Mouse (Mus musculus) spleen, adult 12 weeks (tissue): Measurements from ENCODE around the gene Nbea.
"Not testable (repeated sequence)": the region's sequence is repeated elsewhere in the genome, so short reads cannot be mapped to it uniquely, and the experiment has no call there.

ENCODE experiments used
- DNase-seq: peaks from one replicate; pipeline ENCODE4 v3.0.0; 2022; ENCODE audit warnings: low spot score

Nbea gene

DNA sequence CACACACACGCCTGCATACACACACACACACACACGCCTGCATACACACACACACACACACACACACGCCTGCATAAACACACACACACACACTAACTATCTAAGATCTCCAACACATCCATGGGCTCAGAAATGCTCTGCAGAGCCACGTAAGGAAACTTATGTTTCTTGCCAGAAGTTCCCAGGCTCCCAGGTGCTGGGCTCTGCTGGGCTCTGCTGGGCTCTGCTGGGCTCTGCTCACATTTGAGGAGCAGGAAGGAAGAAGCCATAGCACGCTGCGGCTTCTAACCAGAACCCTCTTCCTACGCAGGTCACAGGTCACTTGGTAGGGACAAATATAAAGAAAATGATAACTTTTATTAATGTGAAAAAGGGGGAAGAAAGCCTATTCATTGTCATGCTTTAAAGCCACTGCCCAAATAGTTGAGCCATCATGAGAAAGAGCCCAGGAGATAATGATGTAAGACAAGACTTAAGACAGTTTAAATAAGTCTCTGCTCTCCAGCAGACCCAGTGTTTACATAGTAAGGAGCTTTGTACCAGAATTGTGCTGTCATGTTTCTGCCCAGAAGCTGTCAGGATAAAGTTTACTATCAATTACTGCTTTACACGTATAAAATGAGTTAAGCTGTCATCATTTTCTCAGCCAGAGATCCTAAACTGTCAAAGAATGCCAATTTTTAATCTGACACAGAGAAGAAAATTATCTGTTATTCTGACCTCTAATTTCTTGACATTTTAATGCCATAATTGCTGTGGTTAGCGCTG is 521.6 kb downstream of the Nbea start:
- no peak for DNase-seq

- no peak for DNase-seq
Measured at GRCm38 (mm10) chr3:55660261-55660838, 523.2 kb downstream of the Nbea start.

DNA sequence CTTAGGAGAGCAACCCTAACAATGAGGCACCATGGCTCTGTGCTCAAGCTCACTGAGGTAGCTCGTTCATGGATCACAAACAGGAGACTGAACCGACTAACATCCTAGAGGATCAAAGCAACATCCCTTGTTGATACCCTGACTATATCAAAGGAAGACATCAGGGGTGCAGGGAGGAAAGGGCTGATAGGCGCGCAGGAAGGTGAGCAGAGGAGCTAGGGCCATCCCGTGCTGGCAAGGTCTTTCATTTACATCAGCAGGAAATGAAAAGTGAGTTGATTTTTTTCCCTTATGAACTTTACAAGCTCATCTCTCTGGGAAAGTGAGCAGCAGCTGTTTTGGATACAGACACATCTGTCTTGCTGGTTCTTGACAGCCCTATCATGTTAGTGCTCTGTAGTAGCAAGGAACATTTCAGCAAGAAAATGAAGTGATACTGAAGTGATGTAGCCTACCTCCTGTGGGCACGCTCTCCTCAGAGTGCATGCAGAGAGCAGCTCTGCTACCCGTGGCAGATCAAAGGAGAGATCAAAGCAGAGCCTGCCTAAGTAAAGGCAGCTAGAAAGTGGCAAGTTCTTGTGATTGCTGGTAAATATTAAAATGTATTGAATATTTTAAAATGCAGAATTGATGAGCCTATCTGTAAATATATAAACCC is 523.8 kb downstream of the Nbea start:
- no peak for DNase-seq

GRCm38 (mm10) chr3:55652321-55652720 is 531.2 kb downstream of the Nbea start:
- no peak for DNase-seq

- DNase-seq, result no peak
Measured at GRCm38 (mm10) chr3:55651877-55652276, 531.6 kb downstream of the Nbea start.

DNA sequence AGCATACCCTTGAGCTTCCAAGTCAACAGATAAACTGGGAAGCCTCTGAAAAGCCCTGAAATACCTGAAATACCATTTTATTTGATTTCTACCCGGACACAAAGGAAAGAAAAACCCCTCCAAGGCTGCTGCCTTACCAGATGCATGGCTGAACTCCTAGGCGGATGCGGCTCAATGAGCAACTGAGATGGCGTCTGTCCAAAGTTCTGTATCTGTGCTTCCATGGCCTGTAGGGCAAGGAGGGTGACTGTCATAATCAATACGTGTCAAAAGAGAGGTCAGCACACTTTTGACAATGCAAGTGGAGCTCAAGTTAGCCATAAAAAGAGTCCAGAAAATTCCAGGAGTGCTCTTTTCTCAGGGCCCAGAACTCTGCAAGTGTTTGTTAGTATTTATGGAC is 534.0 kb downstream of the Nbea start:
- DNase-seq, result no peak

- no peak for DNase-seq
Measured at GRCm38 (mm10) chr3:55648299-55648698, 535.2 kb downstream of the Nbea start.

DNA sequence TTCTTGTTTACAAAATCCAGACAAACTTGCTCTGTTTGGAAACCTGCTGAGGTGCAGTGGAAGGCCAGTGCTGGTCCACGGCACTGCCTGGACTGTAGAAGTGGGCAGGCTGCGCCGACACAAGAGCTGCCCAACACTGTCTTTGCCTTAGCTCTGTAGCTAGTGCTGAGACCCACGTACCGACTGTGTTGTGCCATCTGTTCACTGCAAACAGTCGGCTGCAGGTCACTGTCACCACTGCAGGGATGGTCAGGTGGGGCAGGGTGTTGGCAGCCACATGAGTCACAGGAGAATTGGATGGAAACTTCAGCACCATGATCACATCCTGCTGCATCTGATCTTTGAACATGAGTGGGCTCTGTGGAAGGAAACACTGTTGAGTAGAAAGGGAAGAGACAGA is 536.3 kb downstream of the Nbea start:
- DNase-seq, result no peak

DNA sequence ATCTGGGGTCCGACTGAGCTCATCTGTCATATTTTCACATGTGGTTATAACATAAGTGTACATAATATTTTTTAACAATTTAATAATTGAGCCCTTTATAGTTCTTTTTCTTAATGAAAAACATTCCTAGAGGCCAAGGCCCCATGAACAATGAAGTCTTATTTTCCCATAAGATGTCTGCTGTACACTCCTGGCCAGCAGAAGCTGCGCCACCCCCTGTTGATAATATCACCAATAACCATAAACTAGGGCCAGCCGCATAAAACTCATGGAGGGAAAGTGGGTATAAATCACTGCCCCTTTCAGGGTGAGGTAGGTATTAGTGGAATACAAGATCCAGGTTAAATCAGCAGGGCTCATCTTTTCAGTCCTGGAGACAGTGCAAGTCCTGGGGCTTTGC is 537.1 kb downstream of the Nbea start:
- DNase-seq, result no peak

DNA sequence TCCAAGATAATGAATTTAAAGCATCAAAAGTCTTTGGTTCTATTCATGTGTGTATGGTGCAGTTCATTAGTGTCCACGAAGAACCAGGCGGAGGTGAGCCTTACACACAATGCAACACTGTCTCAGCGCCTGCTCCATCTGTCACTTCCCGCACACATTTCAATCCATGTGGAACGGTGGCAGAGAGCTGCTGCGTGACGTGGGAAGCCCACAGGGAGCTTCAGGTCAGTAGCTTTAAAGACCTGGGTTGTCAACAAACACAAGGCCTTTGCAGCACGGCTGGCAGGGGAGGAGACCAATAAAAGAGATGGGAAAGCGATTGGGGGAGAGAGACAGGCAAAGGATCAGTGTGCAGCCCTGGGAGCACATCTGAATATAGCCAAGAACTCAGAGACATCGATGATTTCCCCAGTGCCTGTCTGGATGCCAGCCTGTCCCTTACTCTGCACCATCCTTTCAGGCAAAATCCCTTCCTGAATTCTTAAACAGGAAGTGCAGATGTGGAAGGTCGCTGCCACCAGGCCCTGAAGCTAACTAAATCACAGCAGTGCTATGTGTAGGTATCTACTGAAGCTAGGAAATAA is 539.4 kb downstream of the Nbea start:
- no peak for DNase-seq

DNA sequence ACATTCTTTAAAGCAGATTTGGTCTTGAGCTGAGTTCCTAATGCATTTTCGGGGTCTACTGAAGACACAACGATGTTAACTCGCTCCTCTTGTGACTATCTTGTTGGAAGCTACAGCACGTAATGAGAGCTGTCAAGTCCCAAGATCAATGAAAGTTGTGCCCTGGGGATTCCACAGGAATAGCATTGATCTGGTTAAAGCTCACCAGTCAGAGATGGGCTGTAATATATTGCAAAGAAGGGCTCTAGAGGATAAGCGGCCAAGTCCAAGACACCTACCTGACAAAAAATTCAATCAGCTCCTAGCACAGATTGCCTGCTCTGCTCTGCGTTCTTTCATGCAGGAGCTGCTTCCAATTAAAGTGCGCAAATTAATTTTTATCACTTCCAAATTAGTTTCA is 545.8 kb downstream of the Nbea start:
- DNase-seq, result no peak

DNA sequence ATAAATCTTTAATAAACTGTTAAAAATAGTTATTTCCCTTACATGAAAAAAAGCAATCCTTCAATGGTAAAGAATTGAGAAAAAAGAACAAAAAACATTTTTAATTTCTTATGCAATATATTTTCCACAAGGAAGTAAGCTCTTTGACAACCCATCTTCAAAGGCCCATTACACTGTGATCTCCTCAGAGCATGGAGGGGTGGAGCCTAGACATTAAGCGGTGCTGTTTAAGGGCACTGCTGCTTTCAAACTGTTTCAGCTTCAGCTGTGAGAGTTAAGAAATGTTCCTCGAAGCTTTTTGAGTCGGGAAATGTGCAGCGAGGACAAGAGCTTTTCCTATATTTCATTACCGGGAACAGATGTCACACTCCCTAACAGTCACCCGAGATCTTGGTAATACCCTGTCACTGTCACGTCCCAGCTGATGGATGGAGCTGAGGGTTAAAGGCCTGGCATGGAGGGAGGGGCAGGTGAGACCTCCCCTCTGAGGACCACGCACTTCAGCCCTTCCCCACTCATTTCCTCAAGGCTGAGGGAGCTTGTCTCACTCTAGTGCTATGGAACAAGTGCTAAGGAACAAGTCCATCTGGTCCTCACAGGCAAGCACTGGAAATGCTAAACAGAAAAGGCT is 547.8 kb downstream of the Nbea start:
- DNase-seq, result no peak

GRCm38 (mm10) chr3:55627054-55627453 is 556.4 kb downstream of the Nbea start:
- DNase-seq, result no peak

DNA sequence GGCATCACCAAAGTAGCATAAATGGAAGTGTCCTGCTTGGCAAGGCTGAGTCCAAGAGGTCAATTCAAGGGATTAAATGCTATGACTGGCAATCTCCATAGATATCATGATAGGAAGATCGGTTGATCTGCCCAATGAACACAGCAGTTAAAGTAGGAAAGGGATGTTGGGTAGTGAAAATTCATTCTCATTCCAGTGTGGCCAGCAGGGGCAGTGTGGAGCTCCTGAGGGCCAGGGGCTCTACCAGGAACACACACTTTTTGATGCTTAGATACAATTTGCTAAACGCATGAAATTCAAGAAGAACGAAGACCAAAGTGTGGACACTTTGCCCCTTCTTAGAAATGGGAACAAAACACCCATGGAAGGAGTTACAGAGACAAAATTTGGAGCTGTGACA is 561.5 kb downstream of the Nbea start:
- DNase-seq, result not testable (repeated sequence)

- DNase-seq, result no peak
Measured at GRCm38 (mm10) chr3:55618396-55618795, 565.1 kb downstream of the Nbea start.

- DNase-seq, result no peak
Measured at GRCm38 (mm10) chr3:55612459-55613115, 570.9 kb downstream of the Nbea start.

DNA sequence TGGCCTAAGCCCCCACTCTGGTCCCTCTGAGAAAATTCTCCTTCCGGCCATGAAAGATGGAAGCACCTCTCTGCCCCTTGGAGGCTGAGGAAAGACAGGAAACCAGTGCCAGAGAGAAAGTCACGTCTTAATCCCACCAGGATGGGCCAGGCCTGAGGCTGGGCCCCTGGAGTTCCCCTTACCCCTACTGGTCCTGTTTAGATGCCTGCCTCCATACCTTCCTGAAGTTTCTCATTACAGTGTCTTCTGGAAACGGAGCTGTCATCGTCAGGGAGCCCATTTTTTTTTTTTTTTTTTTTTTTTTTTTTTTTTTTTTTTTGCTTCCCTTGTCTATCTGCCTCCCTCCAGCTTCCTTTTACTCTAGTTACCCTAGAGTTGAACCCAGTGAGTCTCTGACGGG is 571.5 kb downstream of the Nbea start:
- DNase-seq, result no peak

DNA sequence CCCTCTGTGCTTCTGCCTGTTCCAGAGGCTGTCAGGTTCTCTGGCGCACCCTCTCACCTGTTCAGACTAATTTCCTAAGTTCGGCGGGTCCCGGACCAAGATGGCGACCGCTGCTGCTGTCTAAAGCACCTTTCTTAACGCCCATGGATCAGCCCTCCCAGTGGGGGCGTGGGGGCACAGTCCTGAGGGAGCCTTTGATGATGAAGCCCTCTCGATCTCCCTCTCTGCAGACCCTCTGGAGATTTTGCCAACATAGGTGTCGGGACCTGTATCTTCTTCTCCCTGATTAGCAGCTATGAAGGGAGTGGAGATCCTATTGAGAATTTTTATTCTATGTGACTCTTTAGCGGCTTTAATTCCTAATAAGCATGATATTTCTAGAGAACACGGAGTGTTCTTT is 573.3 kb downstream of the Nbea start:
- DNase-seq, result no peak

- DNase-seq, result no peak
Measured at GRCm38 (mm10) chr3:55600286-55600685, 583.2 kb downstream of the Nbea start.

DNA sequence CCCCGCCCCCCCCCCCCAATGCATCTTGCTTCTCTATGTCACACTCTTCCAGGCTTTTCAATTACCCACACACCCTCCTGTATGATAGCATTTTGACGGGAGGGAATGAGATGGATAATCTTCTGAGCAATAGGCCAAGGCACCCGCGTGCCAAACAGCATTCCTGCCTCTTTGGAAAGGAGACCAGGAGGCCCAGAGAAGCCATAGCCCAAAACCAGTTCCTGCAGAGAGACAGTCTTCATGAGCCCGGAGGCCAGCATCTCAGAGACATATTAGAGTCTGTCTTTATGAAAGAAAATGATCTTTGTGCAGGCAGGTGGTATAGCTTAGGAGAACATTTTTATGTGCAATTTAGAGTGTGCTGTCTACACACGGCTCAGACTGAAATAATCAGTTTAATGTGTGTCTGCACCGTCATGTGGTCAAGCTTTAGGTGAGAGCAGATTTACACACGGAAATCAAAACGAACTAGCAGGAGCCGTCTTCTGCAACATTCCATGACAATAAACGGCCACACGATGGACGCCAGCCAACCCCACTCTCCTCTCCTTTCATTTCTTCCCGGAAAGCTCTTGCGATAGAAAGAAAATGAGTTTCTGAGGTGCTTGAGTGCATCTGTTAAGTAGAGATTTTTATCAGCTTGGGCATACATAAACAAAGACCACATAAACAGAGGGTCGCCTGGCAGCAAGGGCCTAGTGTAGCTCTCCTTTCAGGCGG is 584.0 kb downstream of the Nbea start:
- no peak for DNase-seq

GRCm38 (mm10) chr3:55598681-55599080 is 584.8 kb downstream of the Nbea start:
- DNase-seq, result no peak
